ENCODE assay signal across 9 mouse cellular contexts in genomic region chrX:136107942-136108341, GRCm38 (mm10). TPM values are rescaled to one million over a fixed set of nuclear protein-coding genes. Genes with fewer than 3 reads are reported as not detected.
DNase-seq lines count a peak whose midpoint lies in the region; ATAC-seq and TF ChIP-seq lines count a peak whose summit lies in the region.
"Had no signal": no experiment of that assay in that cellular context is flagged by ENCODE, and none has a peak within 500 bp of the region (broad histone marks: within the 10 kb centered on the region; RNA-seq: fewer than 3 reads in every experiment).

No protein-coding gene starts in this region.

- no peak for TF ChIP-seq POLR2A in MEL (IDR thresholded peaks at IDR 0.05; ENCODE audit: control insufficient read depth in 1 of 2, insufficient read depth in 1 of 2, low read depth in 1 of 2, low read length in 2 of 2, poor library complexity in 1 of 2)

- TF ChIP-seq CTCF in MEL (IDR thresholded peaks at IDR 0.05 in 2 of 3, conservative IDR thresholded peaks at IDR 0.05 in 1 of 3; ENCODE audit: control insufficient read depth in 1 of 3, insufficient read depth in 1 of 3, low read depth in 2 of 3, low read length in 3 of 3, poor library complexity in 1 of 3, severe bottlenecking in 1 of 3), result peak; percentile 47 to 70 (median 59)

- no peak for TF ChIP-seq EP300 in MEL (IDR thresholded peaks at IDR 0.05; ENCODE audit: low read depth in 1 of 2, low read length in 2 of 2)

- no peaks in the 10 kb centered on the region; the same call in 1 of the 2 replicates for H3K27me3 ChIP-seq in heart, embryonic 14.5 days (ENCODE audit: control insufficient read depth, insufficient read depth, low read length)
- no peaks in the 10 kb centered on the region for H3K27me3 ChIP-seq in heart, embryonic 11.5 days (ENCODE audit: control insufficient read depth, insufficient read depth, low read length)
- peaks cover 1 to 2% of the 10 kb centered on the region in 2 experiments for H3K27me3 ChIP-seq in MEL (ENCODE audit: control insufficient read depth in 1 of 2, insufficient read depth in 2 of 2, low read length in 2 of 2)
- H3K27me3 ChIP-seq in hindbrain, embryonic 14.5 days (ENCODE audit: control insufficient read depth, insufficient read depth, low read length), result peaks cover 5% of the 10 kb centered on the region; the same call in 1 of the 2 replicates

- H3K9me3 ChIP-seq in heart, embryonic 14.5 days (ENCODE audit: control insufficient read depth, low read length), result no peaks in the 10 kb centered on the region
- H3K9me3 ChIP-seq in heart, embryonic 11.5 days (replicated peaks; ENCODE audit: control insufficient read depth, low read length), result no peaks in the 10 kb centered on the region
- H3K9me3 ChIP-seq in MEL (replicated peaks; ENCODE audit: insufficient read depth, low read length), result no peaks in the 10 kb centered on the region
- no peaks in the 10 kb centered on the region for H3K9me3 ChIP-seq in hindbrain, embryonic 14.5 days (ENCODE audit: control insufficient read depth, low read length)

- H3K27ac ChIP-seq in heart, embryonic 14.5 days (replicated peaks in 1 of 2; ENCODE audit: control insufficient read depth in 1 of 2, insufficient read depth in 1 of 2, low read depth in 2 of 2, low read length in 2 of 2), result no peak overlapping the region
- no peak overlapping the region for H3K27ac ChIP-seq in heart, embryonic 11.5 days (ENCODE audit: low read depth, low read length)
- no peak overlapping the region for H3K27ac ChIP-seq in MEL (ENCODE audit: control insufficient read depth, low read depth, low read length)
- H3K27ac ChIP-seq in hindbrain, embryonic 14.5 days, result no peak overlapping the region

- H3K4me2 ChIP-seq in heart, embryonic 14.5 days (ENCODE audit: low read length), result peak overlapping the region; percentile 36; the same call in 1 of the 2 replicates
- H3K4me2 ChIP-seq in heart, embryonic 11.5 days, result no peak overlapping the region
- H3K4me2 ChIP-seq in hindbrain, embryonic 14.5 days (replicated peaks), result no peak overlapping the region

- ATAC-seq in heart, embryonic 14.5 days (ENCODE audit: insufficient number of reproducible peaks, insufficient read depth, low FRiP score, low read depth), result no peak
- ATAC-seq in heart, embryonic 11.5 days (replicated peaks; ENCODE audit: insufficient number of reproducible peaks, low FRiP score, low TSS enrichment), result no peak
- no peak for ATAC-seq in hindbrain, embryonic 14.5 days (ENCODE audit: low FRiP score)

- DNase-seq in MEL (ENCODE audit: low read depth, low spot score), result peak; percentile 62
- DNase-seq in cerebellum, postnatal 36 days, result peak; percentile 65 to 73
- DNase-seq in hindbrain, embryonic 14.5 days (ENCODE audit: low spot score), result peak; percentile 69
- DNase-seq in left cerebral cortex, postnatal 25 days (ENCODE audit: low spot score in 2 of 2), result peak; percentile 69 to 74
- peak; percentile 74 for DNase-seq in retina, embryonic 14.5 days (ENCODE audit: low spot score)
- DNase-seq in ovary, postnatal 36 days (ENCODE audit: low spot score), result no peak

- no peaks in the 10 kb centered on the region for H3K36me3 ChIP-seq in heart, embryonic 14.5 days (ENCODE audit: control insufficient read depth, insufficient read depth, low read length)
- H3K36me3 ChIP-seq in heart, embryonic 11.5 days (ENCODE audit: control insufficient read depth, insufficient read depth, low read length), result no peaks in the 10 kb centered on the region
- H3K36me3 ChIP-seq in MEL (ENCODE audit: control insufficient read depth in 1 of 2, insufficient read depth in 2 of 2, low read length in 2 of 2), result no peaks in the 10 kb centered on the region
- no peaks in the 10 kb centered on the region for H3K36me3 ChIP-seq in hindbrain, embryonic 14.5 days (replicated peaks; ENCODE audit: control insufficient read depth, insufficient read depth)

- intact Hi-C loops in left cerebral cortex, postnatal 25 days (cut with DNase I), result loop anchor here (2.0 kb wide), 1 partner anchor 61 kb away; no protein-coding TSS in a partner anchor

- H3K9ac ChIP-seq in heart, embryonic 14.5 days (ENCODE audit: low read length), result no peak overlapping the region
- H3K9ac ChIP-seq in heart, embryonic 11.5 days (ENCODE audit: low read depth, low read length), result no peak overlapping the region
- H3K9ac ChIP-seq in MEL (ENCODE audit: control insufficient read depth, low read depth, low read length, poor library complexity, severe bottlenecking), result no peak overlapping the region
- no peak overlapping the region for H3K9ac ChIP-seq in hindbrain, embryonic 14.5 days

- no peak overlapping the region for H3K4me3 ChIP-seq in heart, embryonic 14.5 days (ENCODE audit: control insufficient read depth in 1 of 2, insufficient read depth in 1 of 2, low read depth in 1 of 2, low read length in 2 of 2)
- H3K4me3 ChIP-seq in heart, embryonic 11.5 days (ENCODE audit: low read depth, low read length), result no peak overlapping the region
- H3K4me3 ChIP-seq in MEL (ENCODE audit: control insufficient read depth in 1 of 2, insufficient read depth in 1 of 2, low read depth in 2 of 2, low read length in 2 of 2), result no peak overlapping the region
- H3K4me3 ChIP-seq in hindbrain, embryonic 14.5 days (replicated peaks; ENCODE audit: low read length), result no peak overlapping the region

- TF ChIP-seq RAD21 in MEL (IDR thresholded peaks at IDR 0.05; ENCODE audit: low read depth, low read length), result peak; percentile 57

- H3K4me1 ChIP-seq in heart, embryonic 14.5 days (ENCODE audit: control insufficient read depth in 2 of 2, insufficient read depth in 2 of 2, low read length in 2 of 2), result no peaks in the 10 kb centered on the region
- H3K4me1 ChIP-seq in heart, embryonic 11.5 days (ENCODE audit: control insufficient read depth, insufficient read depth, low read length), result no peaks in the 10 kb centered on the region
- no peaks in the 10 kb centered on the region; a peak in 1 of 4 replicates for H3K4me1 ChIP-seq in MEL (ENCODE audit: control insufficient read depth in 1 of 2, insufficient read depth in 2 of 2, low read length in 2 of 2)
- H3K4me1 ChIP-seq in hindbrain, embryonic 14.5 days (replicated peaks; ENCODE audit: control insufficient read depth, insufficient read depth, low read length), result no peaks in the 10 kb centered on the region

- WGBS in heart, embryonic 14.5 days, result 38% methylated on average over 6 of the region's 6 CpGs
- WGBS in heart, embryonic 11.5 days (ENCODE audit: insufficient replicate concordance), result 43% methylated on average over 6 of the region's 6 CpGs
- 40% methylated on average over 6 of the region's 6 CpGs for WGBS in hindbrain, embryonic 14.5 days

- no peaks in the 10 kb centered on the region for H3K79me2 ChIP-seq in MEL (ENCODE audit: control insufficient read depth, insufficient read depth, low read length, poor library complexity)

TF ChIP-seq in MEL, 35 proteins besides CTCF, POLR2A, EP300 and RAD21:
- no peak for TF ChIP-seq MAFK (IDR thresholded peaks at IDR 0.05; ENCODE audit: borderline replicate concordance, low read depth, low read length)
- no peak for TF ChIP-seq CHD1 (IDR thresholded peaks at IDR 0.05; ENCODE audit: low read depth, low read length)
- TF ChIP-seq NRF1 (IDR thresholded peaks at IDR 0.05; ENCODE audit: insufficient read depth, low read depth, low read length, poor library complexity, severe bottlenecking), result no peak
- no peak for TF ChIP-seq ZC3H11A (IDR thresholded peaks at IDR 0.05; ENCODE audit: low read depth, low read length)
- TF ChIP-seq GATA1 (IDR thresholded peaks at IDR 0.05; ENCODE audit: low read depth, low read length), result no peak
- no peak for TF ChIP-seq MYC (IDR thresholded peaks at IDR 0.05; ENCODE audit: low read depth, low read length)
- TF ChIP-seq SMC3 (IDR thresholded peaks at IDR 0.05; ENCODE audit: low read depth, low read length), result peak; percentile 63

RNA-seq across cellular contexts. Expression of gene Nxf3, which starts 22.9 kb away (rescaled TPM):
- 0.42 and 0.59 TPM in 2 replicates for polyA plus RNA-seq in heart, embryonic 14.5 days (2014; fragmentation: Nextera tagmentation; extraction: Ambion mirVana)
- 0.53 and 0.56 TPM in 2 replicates for polyA plus RNA-seq in heart, embryonic 11.5 days (2014; fragmentation: Nextera tagmentation; extraction: Ambion mirVana)
- not detected in 2 replicates for total RNA-seq in MEL (2012; rRNA removed)
- polyA plus RNA-seq in MEL (2012; ENCODE audit: insufficient read depth in 1 of 2, insufficient read length in 2 of 2, low read depth in 1 of 2, low replicate concordance in 2 of 2, missing spikeins in 1 of 2), result under 1 TPM in 1 of 2 experiments, not detected in 1; 0.08 TPM
- polyA plus RNA-seq in hindbrain, embryonic 14.5 days (2014; fragmentation: Nextera tagmentation; extraction: Ambion mirVana), result not detected in 2 replicates
- total RNA-seq in left cerebral cortex, postnatal 25 days (2021), result not detected
- total RNA-seq: layer of hippocampus, postnatal 25 days had no signal

RNA-seq across cellular contexts. Expression of gene Bex4, which starts 30.9 kb away (rescaled TPM):
- polyA plus RNA-seq in heart, embryonic 14.5 days (2014; fragmentation: Nextera tagmentation; extraction: Ambion mirVana), result 215 and 217 TPM in 2 replicates
- polyA plus RNA-seq in heart, embryonic 11.5 days (2014; fragmentation: Nextera tagmentation; extraction: Ambion mirVana), result 221 and 236 TPM in 2 replicates
- 219 and 240 TPM in 2 replicates for total RNA-seq in MEL (2012; rRNA removed)
- polyA plus RNA-seq in MEL (2012; ENCODE audit: insufficient read depth in 1 of 2, insufficient read length in 2 of 2, low read depth in 1 of 2, low replicate concordance in 2 of 2, missing spikeins in 1 of 2), result 100 to 1,000 TPM in 1 of 2 experiments, not detected in 1; 412 TPM
- polyA plus RNA-seq in hindbrain, embryonic 14.5 days (2014; fragmentation: Nextera tagmentation; extraction: Ambion mirVana), result 140 TPM in 2 replicates
- 10 to 100 TPM; 19.8 to 22.3 TPM for total RNA-seq in left cerebral cortex, postnatal 25 days (2021)

RNA-seq across cellular contexts. Expression of gene Bex2, which starts 39.9 kb away (rescaled TPM):
- polyA plus RNA-seq in heart, embryonic 14.5 days (2014; fragmentation: Nextera tagmentation; extraction: Ambion mirVana), result 13.5 and 18.9 TPM in 2 replicates
- 58.7 and 66.7 TPM in 2 replicates for polyA plus RNA-seq in heart, embryonic 11.5 days (2014; fragmentation: Nextera tagmentation; extraction: Ambion mirVana)
- total RNA-seq in MEL (2012; rRNA removed), result not detected in 2 replicates
- polyA plus RNA-seq in MEL (2012; ENCODE audit: insufficient read depth in 1 of 2, insufficient read length in 2 of 2, low read depth in 1 of 2, low replicate concordance in 2 of 2, missing spikeins in 1 of 2), result not detected
- 553 and 572 TPM in 2 replicates for polyA plus RNA-seq in hindbrain, embryonic 14.5 days (2014; fragmentation: Nextera tagmentation; extraction: Ambion mirVana)
- 100 to 1,000 TPM; 384 to 394 TPM for total RNA-seq in left cerebral cortex, postnatal 25 days (2021)

Comparison
In these comparisons a context has a peak if more than half of its experiments do, and no peak if none do; other contexts are left out.
1. RNA of gene Bex2, which starts 39.9 kb away (polyA plus RNA-seq): 553 to 572 TPM in hindbrain, embryonic 14.5 days, 58.7 to 66.7 TPM in heart, embryonic 11.5 days and 13.5 to 18.9 TPM in heart, embryonic 14.5 days; not detected in MEL; every median in the first group is over 10 times any median in the second.